Mouse (Mus musculus) megakaryocyte-erythroid progenitor cell, adult 5 weeks (primary cell): ENCODE measurements around the gene Ntng1. TPM values are rescaled to one million over a fixed set of nuclear protein-coding genes. Genes with fewer than 3 reads are reported as not detected.

Experiments
- polyA plus RNA-seq: library from polyadenylated mRNA; stranded (reverse); fragments of >175 nt; gene quantifications from 2 replicates; pipeline ENCODE4 v1.2.3, GENCODE M21; 2012

Gene Ntng1
- not detected in 2 replicates for polyA plus RNA-seq

DNA sequence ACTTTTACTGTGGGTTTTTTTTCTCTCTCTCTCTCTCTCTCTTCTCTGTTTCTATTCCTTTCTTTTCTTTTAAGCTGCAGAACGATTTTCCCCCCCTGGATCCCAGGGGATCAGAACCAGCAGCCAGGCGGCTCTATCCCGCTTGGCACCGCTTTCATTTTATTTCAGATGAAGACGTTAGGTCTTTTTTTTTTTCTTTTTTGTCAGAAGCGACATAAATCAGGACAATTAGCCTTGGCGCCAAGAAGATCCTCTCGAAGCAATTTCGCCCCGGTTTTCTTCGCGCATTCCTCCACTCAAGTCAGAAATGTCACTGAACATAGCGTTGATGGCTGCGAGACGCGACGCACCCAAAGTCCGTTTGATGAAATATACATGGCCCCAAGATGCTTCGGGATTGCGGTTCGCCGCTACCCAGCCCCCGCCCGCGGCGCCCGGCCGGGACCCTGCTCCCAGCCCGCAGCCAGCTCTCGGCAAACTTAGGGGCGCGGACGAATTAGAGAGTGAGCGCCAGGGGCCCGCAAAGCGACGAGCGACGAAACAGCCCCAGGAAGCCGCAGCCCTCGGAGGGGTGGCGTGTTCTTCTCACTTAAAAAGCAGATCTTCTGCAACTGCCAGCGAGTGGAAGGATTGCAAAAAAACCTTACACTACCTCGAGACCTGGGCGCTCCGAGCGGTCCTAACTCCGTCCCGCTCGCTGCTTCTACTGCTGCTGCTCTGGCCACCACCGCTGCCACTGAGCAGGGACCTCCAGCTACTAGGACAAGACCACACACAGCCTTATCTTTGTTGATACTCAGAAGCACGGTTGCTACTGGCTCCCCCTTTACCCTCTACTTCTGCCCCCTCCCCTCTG, at the start of gene Ntng1:
Ntng1 (minus strand) TSS at position 806 of the 856 bp plus-strand sequence.

Other genes with a start within 250 kb of the Ntng1 start
- 17.1 and 20.3 TPM in 2 replicates for gene Prmt6, start 107.0 kb upstream of the Ntng1 start, polyA plus RNA-seq